Mouse (Mus musculus): ENCODE measurements around the gene Mki67.

The Mki67 gene

DNA sequence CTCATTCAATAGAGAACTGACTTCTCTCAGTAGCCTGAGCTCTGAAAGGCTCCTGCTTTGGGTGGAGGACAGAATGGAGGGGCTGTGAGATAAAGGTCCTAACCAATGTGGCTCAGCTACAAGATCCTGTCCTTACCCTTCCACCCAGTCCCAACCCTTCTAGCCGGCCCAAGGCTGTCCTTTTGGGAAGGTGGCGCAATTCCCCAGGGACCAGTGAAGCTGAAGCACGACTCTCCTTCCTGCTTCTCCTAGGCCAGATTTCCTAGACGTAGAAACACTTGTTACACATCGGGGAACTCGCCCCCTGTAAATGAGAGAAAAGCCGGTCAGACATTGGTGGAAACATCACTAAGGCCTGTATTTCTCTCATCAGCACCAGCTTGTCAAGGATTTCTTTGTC lies 52.0 kb downstream of the Mki67 start:
- DNase-seq: no peak

DNA sequence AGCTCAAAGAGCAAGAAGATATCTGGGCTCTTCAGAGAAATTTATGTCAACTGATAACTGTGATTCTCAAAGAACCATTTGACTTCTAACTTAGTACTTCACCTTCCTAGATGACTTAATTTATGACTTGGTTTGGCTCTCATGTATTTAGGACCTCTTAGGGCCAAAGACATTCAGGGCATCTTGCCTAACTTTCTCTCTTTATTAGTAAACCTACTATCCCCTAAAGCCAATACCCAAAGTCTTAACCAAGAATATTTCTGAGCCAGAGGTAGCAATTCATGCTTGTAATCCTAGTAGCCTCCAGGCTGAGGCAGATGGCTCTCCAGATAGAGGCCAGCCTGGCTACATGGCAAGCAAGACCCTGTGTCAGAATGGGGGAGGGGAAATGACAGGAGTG lies 55.8 kb downstream of the Mki67 start:
- no peak for DNase-seq

DNA sequence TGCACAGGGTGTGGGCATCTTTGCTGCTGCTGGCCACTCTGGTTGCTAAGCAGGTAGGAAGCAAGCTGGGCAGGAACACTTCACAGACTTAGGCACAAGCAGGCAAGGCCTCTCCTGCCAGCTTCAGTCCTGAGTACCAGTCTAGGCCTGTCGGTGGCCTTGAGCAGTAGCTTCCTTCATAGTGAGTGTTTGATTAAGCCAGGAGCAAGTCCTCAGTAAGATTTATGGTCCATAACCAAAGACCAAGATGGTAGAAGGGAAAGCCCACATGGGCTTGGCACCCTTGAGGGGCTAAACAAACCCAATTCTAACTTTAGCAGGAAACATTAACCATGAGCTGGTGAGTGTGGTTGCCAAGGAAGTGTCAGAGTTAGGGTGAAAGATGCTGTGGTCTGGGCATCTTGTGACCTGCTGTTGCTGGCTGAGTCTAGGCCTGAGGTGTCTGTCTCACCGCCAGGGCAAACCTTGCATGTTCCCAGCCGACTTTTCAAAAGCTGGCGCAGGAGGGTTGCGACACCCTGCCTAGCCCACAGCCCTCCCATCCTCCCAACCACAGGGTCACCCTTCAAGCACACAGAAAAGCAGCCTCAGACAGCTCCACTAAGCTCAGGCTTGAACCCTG lies 56.7 kb downstream of the Mki67 start:
- DNase-seq: no peak

DNA sequence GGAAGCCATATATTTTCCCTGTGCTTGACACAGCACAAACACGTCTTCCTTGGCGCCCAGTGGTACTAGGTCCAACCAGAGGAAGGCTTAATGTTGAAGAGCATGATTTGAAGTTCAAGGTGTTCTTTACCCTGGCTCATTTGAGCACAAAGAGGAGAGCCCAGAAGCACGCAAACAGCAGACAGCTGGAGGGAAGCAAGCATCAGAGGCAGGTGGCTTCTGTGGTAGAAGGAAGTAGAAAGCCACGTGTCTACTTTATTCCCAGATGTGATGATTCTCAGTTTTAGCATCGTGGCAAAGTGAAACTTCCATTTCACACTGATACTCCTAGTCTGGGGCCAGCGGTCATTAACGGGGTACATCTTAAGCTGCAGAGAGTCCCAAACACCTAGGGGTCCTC lies 58.0 kb downstream of the Mki67 start:
- peak; percentile 69 for DNase-seq

DNA sequence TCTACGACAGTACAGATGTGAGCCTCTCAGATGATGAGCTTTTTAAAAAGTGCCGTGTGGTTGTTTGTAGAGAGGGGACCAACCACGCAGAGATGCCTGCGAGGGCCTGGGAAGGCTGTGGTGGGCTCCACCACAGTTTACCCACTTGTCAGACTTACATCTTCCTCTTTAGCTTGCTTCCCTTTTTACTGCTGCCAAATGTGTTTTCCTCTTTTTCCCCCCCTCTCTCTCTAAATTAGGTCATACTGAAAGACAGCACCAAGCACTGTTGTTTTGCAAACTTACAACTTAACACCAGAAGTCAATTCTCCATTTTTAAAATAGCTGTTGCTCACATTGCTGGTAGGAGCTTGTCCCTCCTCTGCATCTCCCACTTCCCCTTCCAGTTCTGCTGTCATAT lies 61.0 kb downstream of the Mki67 start:
- no peak for DNase-seq

DNA sequence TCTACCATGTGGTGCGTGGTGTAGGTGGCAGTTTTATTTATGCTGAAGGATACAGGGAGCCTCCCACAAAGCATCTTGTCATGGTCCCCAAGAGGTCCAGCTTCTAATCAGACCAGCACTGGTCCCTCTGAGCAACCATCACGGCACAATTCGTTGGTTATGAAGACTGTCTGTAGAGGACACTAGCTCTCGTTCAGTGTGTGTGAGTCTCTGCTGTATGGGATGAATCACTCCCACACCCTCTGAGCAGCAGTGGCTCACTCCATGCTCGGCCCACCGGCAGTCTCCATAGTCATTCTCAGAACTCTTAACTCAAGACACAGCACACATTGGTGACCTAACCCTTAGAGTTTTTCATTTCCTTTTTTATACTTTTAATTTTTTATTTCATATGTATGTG lies 61.9 kb downstream of the Mki67 start:
- no peak for DNase-seq

DNA sequence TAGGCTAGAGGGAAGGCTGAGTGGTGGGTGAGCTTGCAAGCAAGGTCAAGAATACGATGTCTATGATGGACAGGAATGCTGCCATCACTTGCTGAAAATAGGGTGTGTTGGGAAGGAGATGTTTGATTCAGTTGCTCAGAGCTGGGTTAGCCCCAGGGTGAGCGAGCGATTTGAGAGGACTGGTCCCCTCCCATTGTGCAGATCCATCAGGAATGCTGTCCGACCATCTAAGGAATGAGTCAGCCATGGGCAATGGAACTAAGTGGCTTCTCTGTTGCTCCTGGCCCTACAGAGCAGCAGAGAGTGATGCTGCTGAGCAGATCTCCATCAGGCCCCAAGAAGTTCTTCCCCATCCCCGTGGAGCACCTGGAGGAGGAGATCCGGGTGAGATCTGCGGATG lies 62.6 kb downstream of the Mki67 start:
- no peak for DNase-seq

DNA sequence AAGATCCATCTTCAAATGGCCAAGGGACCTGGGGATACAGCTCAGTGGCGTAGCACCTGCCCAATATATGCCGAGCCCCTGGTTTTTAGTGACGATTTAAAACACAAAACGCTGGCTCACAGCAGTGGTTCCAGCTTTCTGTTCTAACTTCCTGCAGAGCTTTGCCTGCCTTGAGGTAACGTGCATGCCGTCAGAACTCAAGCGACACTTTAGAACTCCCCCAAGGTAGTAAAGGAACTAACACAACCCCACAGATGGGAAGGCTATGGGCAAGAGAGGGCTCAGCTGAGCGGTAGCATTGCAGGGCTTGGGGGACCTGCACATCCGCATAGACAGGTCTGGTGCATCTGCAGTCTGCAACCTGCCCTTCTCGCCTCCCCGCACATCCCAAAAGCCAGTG lies 63.4 kb downstream of the Mki67 start:
- DNase-seq: peak; percentile 74

DNA sequence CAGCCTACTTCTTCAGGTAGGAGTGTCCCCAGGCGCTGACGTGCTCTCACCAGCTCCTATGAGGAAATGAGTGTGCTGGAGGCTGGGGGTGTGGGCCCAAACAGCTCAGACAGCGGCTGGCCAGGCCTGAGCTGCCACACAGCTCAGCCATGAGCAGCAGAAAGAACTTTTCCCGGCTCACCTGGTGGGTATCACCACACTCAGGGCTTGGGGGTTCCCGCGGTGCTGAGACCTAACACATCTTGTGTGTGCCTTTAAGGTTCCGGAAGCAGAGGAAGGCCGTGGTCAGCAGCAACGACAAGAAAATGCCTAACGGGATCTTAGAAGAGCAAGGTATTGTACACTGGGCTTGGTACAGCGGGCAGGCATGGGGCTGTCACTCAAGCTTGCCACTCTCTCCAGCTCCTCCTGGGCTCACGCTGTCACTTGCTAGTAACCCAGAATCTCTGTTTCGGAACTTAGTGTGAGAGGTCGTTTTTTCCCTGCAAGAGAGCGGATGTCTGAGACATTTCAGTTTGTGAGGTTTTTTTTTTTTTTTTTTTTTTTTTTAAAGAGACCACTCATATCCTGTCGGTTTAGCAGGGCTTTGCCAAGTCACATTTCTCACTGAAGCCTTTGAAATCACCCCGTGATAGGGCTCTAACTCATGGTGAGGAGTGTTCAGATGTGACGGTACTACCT lies 64.2 kb downstream of the Mki67 start:
- DNase-seq: peak; percentile 74

DNA sequence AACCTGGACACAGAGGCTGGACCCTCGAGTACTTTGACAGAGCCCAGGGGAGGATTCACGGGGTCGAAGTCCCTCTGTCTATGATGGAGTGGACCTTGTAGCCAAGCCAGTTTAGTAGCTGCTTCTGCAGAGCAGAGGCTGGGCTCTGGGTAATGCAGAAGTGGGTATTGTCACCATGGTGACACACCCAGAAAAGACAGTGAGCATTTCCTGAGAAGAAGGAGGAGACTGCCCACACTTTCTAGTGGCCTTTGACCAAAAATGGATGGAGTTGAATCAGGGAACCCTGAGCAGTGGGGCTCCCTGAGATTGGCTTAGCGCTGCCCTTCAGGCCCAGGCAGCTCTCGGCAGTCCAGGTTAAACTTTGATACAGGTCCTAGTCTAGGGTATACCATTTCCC lies 66.1 kb downstream of the Mki67 start:
- DNase-seq: no peak

DNA sequence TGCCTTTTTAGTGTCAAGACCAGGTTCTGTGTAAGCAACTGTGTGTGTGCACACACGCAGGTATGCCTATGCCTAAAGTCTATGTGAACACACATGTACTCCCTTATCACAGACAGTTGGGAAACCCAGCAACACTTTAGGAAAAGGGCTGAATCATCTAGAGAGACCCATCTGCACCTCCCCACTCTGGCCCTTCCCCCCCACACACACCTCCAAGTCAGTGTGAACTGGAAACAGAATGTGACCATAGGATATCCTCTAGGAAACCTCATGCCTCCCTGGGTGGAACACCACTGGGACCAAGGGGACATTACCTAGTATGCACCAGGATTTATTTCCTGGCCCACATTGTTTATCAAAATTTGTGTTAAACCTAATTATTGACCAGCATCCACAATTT lies 66.9 kb downstream of the Mki67 start:
- DNase-seq: no peak

DNA sequence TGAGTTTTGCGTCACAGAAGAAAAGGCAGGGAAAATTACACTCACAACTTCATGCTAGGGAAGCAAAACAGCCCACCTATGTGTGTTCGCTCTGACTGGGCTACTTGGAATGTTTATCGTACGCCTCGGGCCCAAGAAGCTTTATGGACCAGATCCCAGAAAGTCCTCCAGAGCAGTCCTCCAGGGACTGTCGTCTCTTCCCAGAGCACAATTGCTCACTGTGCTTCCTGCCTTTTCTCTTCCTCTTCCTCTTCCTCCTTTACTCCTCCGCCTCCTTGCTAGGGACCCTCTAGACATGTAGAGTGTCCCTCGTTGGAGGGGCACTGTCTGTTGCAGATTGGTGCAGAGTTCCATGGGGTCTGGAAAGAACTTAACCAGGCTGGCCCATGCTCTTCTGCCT lies 67.3 kb downstream of the Mki67 start:
- DNase-seq: no peak

DNA sequence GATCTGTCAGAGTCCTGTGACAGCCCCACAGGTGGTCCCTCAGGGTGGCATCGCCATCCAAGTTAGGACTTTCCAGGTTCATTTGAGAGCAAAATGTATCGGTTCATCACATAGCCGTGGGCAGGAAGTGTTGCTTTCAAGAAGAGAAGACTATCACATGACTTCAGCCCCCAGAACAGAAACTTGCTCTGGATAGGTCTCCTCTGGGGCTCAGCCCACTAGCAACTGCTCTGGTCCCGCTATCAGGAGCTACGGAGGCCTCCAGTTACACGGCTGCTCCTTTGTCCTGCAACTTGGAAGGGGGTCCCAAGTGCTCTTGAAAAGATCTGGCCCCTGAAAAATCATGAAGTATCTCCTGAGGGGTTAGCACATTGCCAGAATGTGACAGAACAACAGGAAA lies 69.2 kb downstream of the Mki67 start:
- peak; percentile 58 for DNase-seq

DNA sequence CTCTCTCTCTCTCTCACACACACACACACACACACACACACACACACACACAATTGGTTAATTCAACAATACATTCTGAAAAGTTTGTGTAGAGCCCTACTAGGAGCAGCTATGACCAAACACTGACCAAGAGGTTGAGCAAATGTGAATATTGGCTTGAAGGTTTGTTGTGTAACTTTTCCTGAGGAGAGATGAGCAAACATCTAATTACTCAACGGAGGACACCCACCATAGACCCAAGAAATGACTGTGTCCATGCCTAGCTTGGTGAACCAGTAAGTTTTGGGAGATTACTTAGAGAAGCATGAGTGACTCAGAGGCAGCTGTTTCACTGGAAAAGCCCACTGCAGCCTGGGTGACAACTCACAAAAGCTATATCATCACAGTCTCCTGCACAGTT lies 71.7 kb downstream of the Mki67 start:
- no peak for DNase-seq

DNA sequence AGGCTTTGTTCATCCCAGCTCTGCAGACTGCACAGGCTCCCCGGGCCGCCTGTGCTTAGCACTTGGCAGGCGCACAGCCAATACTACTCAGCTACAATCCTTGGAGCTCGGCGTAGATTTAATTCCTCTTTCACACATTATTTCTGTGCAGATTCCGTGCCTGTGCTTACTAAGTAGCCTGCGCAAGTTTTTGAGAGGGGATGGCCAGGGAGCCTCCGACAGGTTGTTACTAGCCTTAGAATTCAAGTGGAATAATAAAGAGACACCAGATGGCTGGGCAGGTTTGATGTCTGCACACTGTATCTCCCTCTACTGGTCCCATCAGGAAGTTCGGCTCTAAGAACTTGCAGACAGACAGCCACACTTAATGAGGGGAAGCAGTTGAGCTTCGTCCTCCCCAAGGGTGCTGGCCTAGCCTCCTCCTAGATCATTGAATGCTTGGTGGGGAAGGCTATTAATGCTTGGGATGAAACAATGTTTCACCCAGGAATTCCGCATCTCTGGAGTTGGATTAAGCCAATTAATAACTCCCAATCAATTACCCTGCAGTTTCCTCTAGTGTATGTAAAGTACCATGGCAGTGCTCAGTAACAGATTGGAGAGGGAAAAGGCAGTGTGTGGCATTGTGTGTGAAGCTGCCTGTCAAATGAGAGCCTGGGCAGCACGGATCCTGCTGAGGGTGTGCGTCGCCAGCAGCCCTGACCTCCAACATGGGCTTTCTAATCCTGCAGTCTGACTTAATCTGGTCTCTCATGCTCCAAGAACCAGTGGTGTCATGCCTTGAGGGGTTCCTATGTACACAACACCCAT lies 74.3 kb downstream of the Mki67 start:
- DNase-seq: peak; percentile 71
